Mouse (Mus musculus) liver, postnatal 0 days (tissue): ENCODE measurements around the gene Lrrc3c.

Source experiments
- CTCF ChIP-seq: sonication (generic); IDR thresholded peaks from 2 replicates; pipeline ENCODE4 v1.5.1; 2016; ENCODE audit warnings: antibody characterized with exemption, low read depth
- EP300 ChIP-seq: IDR thresholded peaks from 2 replicates; pipeline ENCODE4 v1.6.1; 2016; ENCODE audit warnings: antibody characterized with exemption, low read depth, mild to moderate bottlenecking

DNA sequence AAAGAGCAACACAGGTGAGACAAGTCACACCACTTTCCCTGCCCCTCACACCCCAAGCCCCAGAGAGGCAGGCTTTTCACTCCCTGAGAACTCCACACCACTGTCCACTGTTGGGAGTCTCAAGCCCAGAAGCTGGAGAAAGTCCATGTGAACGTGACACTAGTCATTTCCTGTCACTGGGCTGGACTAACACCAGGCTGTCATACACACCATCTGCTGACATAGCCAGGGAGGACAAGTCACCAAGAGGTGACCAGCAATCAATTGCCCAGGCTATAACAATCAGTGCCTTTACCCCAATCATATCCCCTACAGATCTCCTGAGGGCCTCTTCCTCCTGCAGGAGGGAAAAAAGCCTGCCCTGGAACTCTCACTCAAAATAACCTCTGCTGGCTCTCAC lies 13.9 kb upstream of the Lrrc3c start:
- TF ChIP-seq CTCF (peak; percentile 2; the same call in 1 of the 2 replicates), EP300 (no peak)
